Mouse (Mus musculus): ENCODE data around the gene Ear1.
"Not testable (repeated sequence)": the region's sequence is repeated elsewhere in the genome, so short reads cannot be mapped to it uniquely, and the experiment has no call there.

The Ear1 gene

GRCm38 (mm10) chr14:43875417-43875816 lies at the start of gene Ear1:
Gene Ear1 (minus strand): TSS chr14:43875517.
- DNase-seq (ENCODE audit: low read depth, low spot score): not testable (repeated sequence)

GRCm38 (mm10) chr14:43924688-43925403 lies 49.5 kb upstream of the Ear1 start, which contains the start of gene Gm8113:
Gene Gm8113 (plus strand): TSS chr14:43925390.
- DNase-seq (ENCODE audit: low read depth, low spot score): peak; percentile 57

GRCm38 (mm10) chr14:43923459-43923858 lies 48.1 kb upstream of the Ear1 start, which contains the start of gene Ear10:
Gene Ear10 (minus strand): TSS chr14:43923559.
- not testable (repeated sequence) for DNase-seq (ENCODE audit: low read depth, low spot score)

GRCm38 (mm10) chr14:43918214-43918613 lies 42.9 kb upstream of the Ear1 start:
- DNase-seq (ENCODE audit: low read depth, low spot score): not testable (repeated sequence)

GRCm38 (mm10) chr14:43898577-43898976 lies 23.3 kb upstream of the Ear1 start:
- DNase-seq (ENCODE audit: low read depth, low spot score): not testable (repeated sequence)

GRCm38 (mm10) chr14:43895357-43895756 lies 20.0 kb upstream of the Ear1 start:
- not testable (repeated sequence) for DNase-seq (ENCODE audit: low read depth, low spot score)

- not testable (repeated sequence) for DNase-seq (ENCODE audit: low read depth, low spot score)
Measured at GRCm38 (mm10) chr14:43891288-43891687, 16.0 kb upstream of the Ear1 start.

- not testable (repeated sequence) for DNase-seq (ENCODE audit: low read depth, low spot score)
Measured at GRCm38 (mm10) chr14:43886235-43886634, 10.9 kb upstream of the Ear1 start.

- DNase-seq (ENCODE audit: low read depth, low spot score): not testable (repeated sequence)
Measured at GRCm38 (mm10) chr14:43879966-43880545, 4.7 kb upstream of the Ear1 start.

GRCm38 (mm10) chr14:43877789-43878188 lies 2.5 kb upstream of the Ear1 start:
- not testable (repeated sequence) for DNase-seq (ENCODE audit: low read depth, low spot score)

- not testable (repeated sequence) for DNase-seq (ENCODE audit: low read depth, low spot score)
Measured at GRCm38 (mm10) chr14:43874862-43875261, 455 bp downstream of the Ear1 start.

- peak; percentile 22 for DNase-seq (ENCODE audit: low read depth, low spot score)
Measured at GRCm38 (mm10) chr14:43860522-43860921, 14.8 kb downstream of the Ear1 start.

GRCm38 (mm10) chr14:43859465-43859864 lies 15.9 kb downstream of the Ear1 start:
- not testable (repeated sequence) for DNase-seq (ENCODE audit: low read depth, low spot score)

- DNase-seq (ENCODE audit: low read depth, low spot score): not testable (repeated sequence)
Measured at GRCm38 (mm10) chr14:43843949-43844573, 31.3 kb downstream of the Ear1 start.

GRCm38 (mm10) chr14:43840976-43841375 lies 34.3 kb downstream of the Ear1 start:
- DNase-seq (ENCODE audit: low read depth, low spot score): peak; percentile 5

GRCm38 (mm10) chr14:43835366-43835765 lies 40.0 kb downstream of the Ear1 start:
- DNase-seq (ENCODE audit: low read depth, low spot score): not testable (repeated sequence)

- not testable (repeated sequence) for DNase-seq (ENCODE audit: low read depth, low spot score)
Measured at GRCm38 (mm10) chr14:43830385-43830784, 44.9 kb downstream of the Ear1 start.

- DNase-seq (ENCODE audit: low read depth, low spot score): not testable (repeated sequence)
Measured at GRCm38 (mm10) chr14:43824176-43824575, 51.1 kb downstream of the Ear1 start.

- not testable (repeated sequence) for DNase-seq (ENCODE audit: low read depth, low spot score)
Measured at GRCm38 (mm10) chr14:43821869-43822268, 53.4 kb downstream of the Ear1 start.

GRCm38 (mm10) chr14:43812458-43812857 lies 62.9 kb downstream of the Ear1 start:
- DNase-seq (ENCODE audit: low read depth, low spot score): peak; percentile 70

- not testable (repeated sequence) for DNase-seq (ENCODE audit: low read depth, low spot score)
Measured at GRCm38 (mm10) chr14:43808142-43808541, 67.2 kb downstream of the Ear1 start.

- DNase-seq (ENCODE audit: low read depth, low spot score): not testable (repeated sequence)
Measured at GRCm38 (mm10) chr14:43804435-43804834, 70.9 kb downstream of the Ear1 start.
